Mouse (Mus musculus): ENCODE data around the gene Gm5065. TPM values are rescaled to one million over a fixed set of nuclear protein-coding genes. Genes with fewer than 3 reads are reported as not detected.

Gene Gm5065
- polyA plus RNA-seq (2016; fragmentation: Nextera tagmentation; extraction: Ambion mirVana): not detected in 2 replicates

DNA sequence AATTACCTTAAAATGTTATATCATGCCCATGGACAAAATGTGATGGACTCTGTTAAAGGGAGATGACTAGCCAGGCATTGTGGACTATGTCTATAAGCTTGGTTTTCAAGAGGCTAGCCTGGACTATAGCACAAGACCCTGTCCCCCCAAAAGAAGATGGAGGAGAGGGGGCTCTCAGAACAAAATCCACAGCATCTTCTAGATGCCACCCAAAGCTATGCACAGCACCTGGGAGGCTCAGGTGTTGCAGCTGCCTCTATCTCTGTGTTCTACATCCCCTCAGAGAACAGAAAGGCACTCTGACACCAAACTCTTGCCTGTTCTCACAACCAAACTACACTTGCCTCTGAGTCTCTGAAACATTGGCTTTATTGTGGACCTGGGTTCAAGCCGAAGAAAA, at the start of gene Gm5065:
Gene Gm5065, plus strand, starts transcription at position 301 of the 400 bp plus-strand sequence.
- Histone ChIP-seq H3K27ac (no peak within 1 kb of the TSS), H3K4me2 (no peak within 1 kb of the TSS), H3K4me3 (replicated peaks) (no peak within 1 kb of the TSS), H3K9me3 (peaks cover 51% of the 10 kb centered on the region), H3K9ac (replicated peaks) (no peak within 1 kb of the TSS), H3K27me3 (no peaks in the 10 kb centered on the region), H3K4me1 (replicated peaks) (no peaks in the 10 kb centered on the region), H3K36me3 (no peaks in the 10 kb centered on the region)
- 92% methylated on average over 1 of the region's 1 CpGs for WGBS
- no peak for ATAC-seq (ENCODE audit: insufficient number of reproducible peaks, insufficient read depth, low FRiP score, low TSS enrichment, low read depth)

DNA sequence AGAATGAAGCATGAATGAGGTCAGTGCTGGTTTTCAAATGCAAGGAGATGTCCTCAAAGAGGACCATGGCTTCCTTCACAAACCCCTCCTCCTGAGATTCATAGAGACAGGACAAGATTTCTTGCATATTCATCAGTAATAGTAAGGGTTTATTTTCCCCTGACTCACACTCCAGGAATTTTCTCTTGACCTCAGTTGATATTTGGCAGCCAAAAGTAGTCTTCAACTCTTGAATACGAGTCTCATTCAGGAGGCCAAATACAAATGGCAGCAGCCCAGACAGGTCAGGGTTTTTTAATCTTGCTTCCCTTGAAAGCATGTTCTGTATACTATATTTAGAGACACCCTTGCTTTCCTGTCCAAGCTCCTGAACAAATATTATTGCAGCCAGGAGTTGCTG, 22.8 kb upstream of the Gm5065 start:
- Histone ChIP-seq H3K27ac (no peak overlapping the region), H3K9me3 (peaks cover 32% of the 10 kb centered on the region), H3K27me3 (no peaks in the 10 kb centered on the region), H3K4me2 (no peak overlapping the region), H3K9ac (replicated peaks) (no peak overlapping the region), H3K4me1 (replicated peaks) (no peaks in the 10 kb centered on the region), H3K4me3 (replicated peaks) (no peak overlapping the region), H3K36me3 (no peaks in the 10 kb centered on the region)
- no peak for ATAC-seq (ENCODE audit: insufficient number of reproducible peaks, insufficient read depth, low FRiP score, low TSS enrichment, low read depth)
- WGBS: 85% methylated on average over 1 of the region's 1 CpGs

GRCm38 (mm10) chr7:5350935-5351334, 598 bp downstream of the Gm5065 start, which contains the start of gene Nlrp2:
Nlrp2 (minus strand) TSS chr7:5351035.
- H3K4me3 ChIP-seq (replicated peaks): no peak within 1 kb of the TSS
- no peaks in the 10 kb centered on the region for H3K27me3 ChIP-seq
- no peak within 1 kb of the TSS for H3K4me2 ChIP-seq
- H3K27ac ChIP-seq: no peak within 1 kb of the TSS
- no peaks in the 10 kb centered on the region for H3K36me3 ChIP-seq
- peaks cover 53% of the 10 kb centered on the region for H3K9me3 ChIP-seq
- H3K9ac ChIP-seq (replicated peaks): no peak within 1 kb of the TSS
- 83% methylated on average over 4 of the region's 4 CpGs for WGBS
- no peaks in the 10 kb centered on the region for H3K4me1 ChIP-seq (replicated peaks)
- no peak for ATAC-seq (ENCODE audit: insufficient number of reproducible peaks, insufficient read depth, low FRiP score, low TSS enrichment, low read depth)

GRCm38 (mm10) chr7:5363599-5363998, 13.3 kb downstream of the Gm5065 start:
- no peak overlapping the region for H3K9ac ChIP-seq (replicated peaks)
- H3K36me3 ChIP-seq: no peaks in the 10 kb centered on the region
- no peaks in the 10 kb centered on the region for H3K4me1 ChIP-seq (replicated peaks)
- WGBS: 98% methylated on average over 5 of the region's 5 CpGs
- H3K4me3 ChIP-seq (replicated peaks): no peak overlapping the region
- H3K4me2 ChIP-seq: no peak overlapping the region
- H3K9me3 ChIP-seq: peaks cover 64% of the 10 kb centered on the region
- no peak overlapping the region for H3K27ac ChIP-seq
- ATAC-seq (ENCODE audit: insufficient number of reproducible peaks, insufficient read depth, low FRiP score, low TSS enrichment, low read depth): no peak
- no peaks in the 10 kb centered on the region for H3K27me3 ChIP-seq

DNA sequence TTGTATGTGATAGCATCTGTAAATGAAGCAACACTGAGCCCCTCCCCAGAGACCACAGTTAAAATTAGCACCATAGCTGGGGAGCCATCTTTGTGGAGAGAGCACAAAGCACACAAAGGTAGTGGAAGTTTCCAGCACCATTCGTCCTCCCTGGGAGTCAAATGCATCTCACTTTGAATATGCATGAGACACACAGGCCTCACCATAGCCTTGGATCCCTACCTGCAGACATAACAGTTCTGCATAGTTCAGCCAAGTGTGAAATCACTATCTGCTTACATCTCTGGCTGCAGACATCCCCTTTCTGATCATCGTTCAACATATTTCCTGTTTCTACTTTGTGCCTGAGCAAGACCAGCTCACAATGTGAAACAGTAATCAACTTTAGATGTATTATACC, 16.4 kb downstream of the Gm5065 start:
- peaks cover 46% of the 10 kb centered on the region for H3K9me3 ChIP-seq
- H3K9ac ChIP-seq (replicated peaks): no peak overlapping the region
- H3K27ac ChIP-seq: no peak overlapping the region
- H3K27me3 ChIP-seq: no peaks in the 10 kb centered on the region
- no peak overlapping the region for H3K4me2 ChIP-seq
- H3K4me1 ChIP-seq (replicated peaks): no peaks in the 10 kb centered on the region
- 74% methylated on average over 2 of the region's 2 CpGs for WGBS
- no peak for ATAC-seq (ENCODE audit: insufficient number of reproducible peaks, insufficient read depth, low FRiP score, low TSS enrichment, low read depth)
- H3K36me3 ChIP-seq: no peaks in the 10 kb centered on the region
- H3K4me3 ChIP-seq (replicated peaks): no peak overlapping the region

- Histone ChIP-seq H3K4me3 (replicated peaks) (no peak overlapping the region), H3K36me3 (no peaks in the 10 kb centered on the region), H3K9me3 (peaks cover 34% of the 10 kb centered on the region), H3K27ac (no peak overlapping the region), H3K4me1 (replicated peaks) (no peaks in the 10 kb centered on the region), H3K9ac (replicated peaks) (no peak overlapping the region), H3K27me3 (no peaks in the 10 kb centered on the region), H3K4me2 (no peak overlapping the region)
- WGBS: 46% methylated on average over 2 of the region's 2 CpGs
- ATAC-seq (ENCODE audit: insufficient number of reproducible peaks, insufficient read depth, low FRiP score, low TSS enrichment, low read depth): no peak
These were observed 55.9 kb downstream of the Gm5065 start for GRCm38 (mm10) chr7:5406201-5406600.

Other genes starting within 250 kb of the Gm5065 start
- gene Rfpl4, start 233.6 kb upstream of the Gm5065 start, polyA plus RNA-seq (2016; fragmentation: Nextera tagmentation; extraction: Ambion mirVana): 0.14 TPM in 1 of 2 replicates, not detected in the other
- 0.34 TPM in 1 of 2 replicates, not detected in the other for gene Rasl2-9, start 224.6 kb upstream of the Gm5065 start, polyA plus RNA-seq (2016; fragmentation: Nextera tagmentation; extraction: Ambion mirVana)
- gene Vmn1r55, start 200.9 kb upstream of the Gm5065 start, polyA plus RNA-seq (2016; fragmentation: Nextera tagmentation; extraction: Ambion mirVana): not detected in 2 replicates
- not detected in 2 replicates for gene Vmn1r56, start 153.8 kb upstream of the Gm5065 start, polyA plus RNA-seq (2016; fragmentation: Nextera tagmentation; extraction: Ambion mirVana)
- gene Vmn1r57, start 132.0 kb upstream of the Gm5065 start, polyA plus RNA-seq (2016; fragmentation: Nextera tagmentation; extraction: Ambion mirVana): not detected in 2 replicates
- gene Nlrp2, start 498 bp downstream of the Gm5065 start, polyA plus RNA-seq (2016; fragmentation: Nextera tagmentation; extraction: Ambion mirVana): not detected in 2 replicates
- gene Vmn1r58, start 62.9 kb downstream of the Gm5065 start, polyA plus RNA-seq (2016; fragmentation: Nextera tagmentation; extraction: Ambion mirVana): not detected in 2 replicates
- not detected in 2 replicates for gene Vmn1r59, start 106.2 kb downstream of the Gm5065 start, polyA plus RNA-seq (2016; fragmentation: Nextera tagmentation; extraction: Ambion mirVana)
- not detected in 2 replicates for gene Vmn2r28, start 143.4 kb downstream of the Gm5065 start, polyA plus RNA-seq (2016; fragmentation: Nextera tagmentation; extraction: Ambion mirVana)
- not detected in 2 replicates for gene Vmn1r60, start 196.8 kb downstream of the Gm5065 start, polyA plus RNA-seq (2016; fragmentation: Nextera tagmentation; extraction: Ambion mirVana)